Mouse (Mus musculus) lung, postnatal 14 days (tissue): ENCODE results near the gene Dbh.
A peak's percentile ranks its signal among the peaks of the same experiment; 100 is the strongest.

ENCODE experiments used
- DNase-seq: peaks from one replicate; pipeline ENCODE4 v3.0.0; 2021

Gene Dbh

DNA sequence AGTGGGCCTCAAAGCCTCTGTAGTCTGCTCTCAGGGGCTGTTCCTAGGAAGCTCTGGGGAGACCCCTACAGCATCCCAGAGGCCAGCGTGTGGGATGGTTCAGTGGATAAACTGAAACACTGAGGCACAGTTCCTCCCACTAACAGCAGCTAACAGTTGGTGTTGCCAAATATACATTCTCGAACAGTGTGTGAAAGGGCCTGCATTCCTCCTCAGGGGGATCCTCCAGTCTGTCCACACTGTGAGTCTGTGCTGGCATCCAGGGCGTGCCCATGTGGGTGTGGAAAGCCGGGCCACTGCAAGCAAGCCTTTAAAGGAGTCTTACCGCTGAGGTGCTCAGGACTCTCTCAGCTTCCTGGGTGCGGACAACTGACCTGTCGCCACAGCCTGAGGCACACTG lies 61.5 kb downstream of the Dbh start:
- no peak for DNase-seq

DNA sequence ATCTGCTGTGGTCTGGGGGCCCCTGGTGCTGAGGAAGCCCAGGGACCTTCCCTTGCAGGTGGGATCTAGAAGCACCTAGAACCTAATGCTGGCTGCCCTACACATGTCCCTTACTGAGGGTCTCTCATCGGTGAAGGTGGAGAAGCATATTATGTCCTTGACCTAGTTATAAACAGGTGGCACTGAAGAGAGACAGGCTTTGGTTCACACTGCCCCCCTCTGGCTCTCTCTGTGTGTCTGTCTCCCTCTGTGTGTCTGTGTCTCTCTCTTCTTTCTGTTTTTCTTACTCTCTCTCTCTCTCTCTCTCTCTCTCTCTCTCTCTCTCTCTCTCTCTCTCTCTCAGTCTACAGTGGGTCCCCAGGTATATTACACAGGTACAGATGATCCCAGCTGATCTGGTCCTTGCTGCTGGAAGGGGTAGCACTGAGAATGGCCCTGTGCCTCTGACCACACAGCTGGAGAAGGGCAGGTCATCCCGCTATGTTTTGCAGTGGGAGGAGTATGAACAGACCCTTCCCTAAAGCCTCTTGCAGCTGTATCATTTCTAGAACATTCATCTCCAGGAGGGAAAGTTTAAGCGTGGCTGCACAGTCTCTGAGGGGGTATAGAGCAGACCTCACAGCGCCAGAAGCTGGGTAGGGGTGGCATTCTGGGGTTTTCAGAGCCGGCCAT lies 63.9 kb downstream of the Dbh start:
- no peak for DNase-seq

DNA sequence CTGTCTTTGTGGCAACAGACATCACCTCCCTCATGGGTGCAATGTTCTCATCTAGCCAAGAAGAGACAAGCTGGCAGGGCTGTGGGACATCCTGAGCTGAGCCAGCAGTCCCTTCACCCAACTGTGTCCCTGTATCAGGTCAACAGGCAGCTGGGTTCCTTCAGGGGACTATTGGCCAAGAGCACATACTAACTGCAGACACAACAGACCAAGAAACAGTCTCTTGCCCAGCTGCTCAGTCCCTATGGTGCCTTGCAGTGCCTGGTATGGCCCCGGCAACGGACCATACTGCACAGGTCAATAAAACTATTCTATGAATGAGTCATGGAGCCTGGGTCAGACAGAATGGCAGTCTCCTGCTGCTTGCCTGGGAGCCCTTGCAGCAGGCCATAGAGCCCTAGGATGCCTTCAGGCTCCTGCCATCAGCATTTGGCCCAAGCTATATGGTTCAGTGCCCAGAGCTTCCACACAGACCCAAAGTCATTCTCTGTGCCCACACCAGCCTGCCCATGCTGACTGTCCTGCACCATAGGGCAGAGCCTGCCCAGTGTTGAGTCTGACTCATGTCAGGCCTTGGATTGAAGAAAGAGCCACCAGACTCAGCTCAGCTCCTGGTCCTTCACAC lies 64.6 kb downstream of the Dbh start:
- DNase-seq: peak; percentile 41

DNA sequence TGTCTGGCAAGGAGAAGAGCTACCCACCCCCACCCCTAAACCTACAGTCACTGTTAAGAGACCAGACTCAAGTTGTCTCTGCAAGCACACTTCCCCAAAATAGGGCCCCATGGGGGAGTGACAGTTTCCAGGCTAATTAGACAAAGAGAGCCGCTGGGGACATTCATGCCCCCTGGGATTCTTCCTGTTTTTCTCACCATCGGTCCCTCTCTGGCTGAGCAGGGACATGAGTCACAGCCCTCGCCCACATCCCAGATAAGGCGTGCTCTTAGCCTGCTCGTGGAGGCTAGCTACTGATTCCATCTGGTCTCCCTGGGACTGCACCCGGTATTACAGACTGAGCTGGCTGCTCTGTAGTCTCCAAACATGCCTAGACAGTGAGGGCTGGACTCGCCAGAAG lies 67.3 kb downstream of the Dbh start:
- peak; percentile 25 for DNase-seq
